Mouse (Mus musculus): Measurements from ENCODE around the gene Spryd3.

DNA sequence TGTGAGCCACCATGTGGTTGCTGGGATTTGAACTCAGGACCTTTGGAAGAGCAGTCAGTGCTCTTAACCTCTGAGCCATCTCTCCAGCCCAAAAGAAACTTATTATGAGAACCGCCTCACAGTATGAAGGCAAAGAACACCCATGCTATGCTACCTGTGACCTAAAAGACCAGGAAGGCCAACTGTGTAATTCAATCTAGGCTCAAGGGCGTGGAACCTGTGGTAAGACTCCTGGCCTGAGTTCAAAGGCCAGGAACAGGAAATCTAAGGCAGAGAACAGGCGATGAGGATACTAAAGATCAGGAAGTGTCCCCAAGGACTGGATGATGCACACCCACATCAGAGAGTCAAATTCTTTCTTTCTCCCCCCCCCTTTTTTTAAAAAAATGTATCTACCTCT, 37.5 kb upstream of the Spryd3 start:
- TF ChIP-seq CTCF (IDR thresholded peaks at IDR 0.05; ENCODE audit: low read depth) (no peak), EP300 (IDR thresholded peaks at IDR 0.05; ENCODE audit: low read depth) (no peak)

Measured in liver, postnatal 0 days (tissue).